Mouse (Mus musculus) C2C12 (cell line): ENCODE measurements around the gene Cd300e. TPM values are rescaled to one million over a fixed set of nuclear protein-coding genes. Genes with fewer than 3 reads are reported as not detected.

ENCODE experiments used
- H3K27me3 ChIP-seq: one replicate; pipeline ENCODE4 v1.6.1; 2011; ENCODE audit not compliant: control insufficient read depth, insufficient read depth, insufficient read length
- H3K36me3 ChIP-seq: one replicate; pipeline ENCODE4 v1.6.1; 2011; ENCODE audit not compliant: control insufficient read depth, insufficient read depth
- H3K4me3 ChIP-seq: one replicate; pipeline ENCODE4 v1.5.1; 2011; ENCODE audit warnings: mild to moderate bottlenecking, control low read depth; ENCODE audit not compliant: poor library complexity, insufficient read depth, severe bottlenecking
- H3K79me2 ChIP-seq: one replicate; pipeline ENCODE4 v1.6.1; 2011; ENCODE audit not compliant: control insufficient read depth, insufficient read depth
- H3K79me3 ChIP-seq: one replicate; pipeline ENCODE4 v1.6.1; 2011; ENCODE audit warnings: low read depth, control low read depth
- H3ac ChIP-seq: one replicate; pipeline ENCODE3; 2011; ENCODE audit warnings: low read depth; ENCODE audit not compliant: control insufficient read depth, insufficient read length
- CEBPB ChIP-seq: IDR thresholded peaks from one replicate; pipeline ENCODE4 v1.6.1; 2011; ENCODE audit warnings: low read depth, mild to moderate bottlenecking, control low read depth, moderate library complexity
- CTCF ChIP-seq: IDR thresholded peaks from one replicate; pipeline ENCODE4 v1.5.1; 2011; ENCODE audit not compliant: control insufficient read depth, insufficient read depth, insufficient read length
- FOSL1 ChIP-seq: IDR thresholded peaks from one replicate; pipeline ENCODE4 v1.8.0; 2011; ENCODE audit warnings: mild to moderate bottlenecking, low read length; ENCODE audit not compliant: poor library complexity, insufficient read depth, severe bottlenecking
- MAX ChIP-seq: IDR thresholded peaks from one replicate; pipeline ENCODE4 v1.6.1; 2011; ENCODE audit warnings: mild to moderate bottlenecking, control low read depth
- MYOD1 ChIP-seq: IDR thresholded peaks from one replicate; pipeline ENCODE4 v1.6.1; 2011; ENCODE audit warnings: low read depth; ENCODE audit not compliant: control insufficient read depth, insufficient read length
- MYOG ChIP-seq: IDR thresholded peaks from one replicate; pipeline ENCODE4 v1.6.1; 2011; ENCODE audit not compliant: control insufficient read depth, insufficient read length; ENCODE audit errors: extremely low read depth
- USF1 ChIP-seq: IDR thresholded peaks from one replicate; pipeline ENCODE4 v1.6.1; 2011; ENCODE audit warnings: low read depth, mild to moderate bottlenecking, control low read depth, moderate library complexity
- polyA plus RNA-seq: library from polyadenylated mRNA; unstranded; fragments of >200 nt; fragmentation: generic; extraction: Trizol; gene quantifications from one replicate; pipeline ENCODE4 v1.2.1, GENCODE M21; 2012; ENCODE audit warnings: missing spikeins

Gene Cd300e
- polyA plus RNA-seq, 1 experiment: not detected

DNA sequence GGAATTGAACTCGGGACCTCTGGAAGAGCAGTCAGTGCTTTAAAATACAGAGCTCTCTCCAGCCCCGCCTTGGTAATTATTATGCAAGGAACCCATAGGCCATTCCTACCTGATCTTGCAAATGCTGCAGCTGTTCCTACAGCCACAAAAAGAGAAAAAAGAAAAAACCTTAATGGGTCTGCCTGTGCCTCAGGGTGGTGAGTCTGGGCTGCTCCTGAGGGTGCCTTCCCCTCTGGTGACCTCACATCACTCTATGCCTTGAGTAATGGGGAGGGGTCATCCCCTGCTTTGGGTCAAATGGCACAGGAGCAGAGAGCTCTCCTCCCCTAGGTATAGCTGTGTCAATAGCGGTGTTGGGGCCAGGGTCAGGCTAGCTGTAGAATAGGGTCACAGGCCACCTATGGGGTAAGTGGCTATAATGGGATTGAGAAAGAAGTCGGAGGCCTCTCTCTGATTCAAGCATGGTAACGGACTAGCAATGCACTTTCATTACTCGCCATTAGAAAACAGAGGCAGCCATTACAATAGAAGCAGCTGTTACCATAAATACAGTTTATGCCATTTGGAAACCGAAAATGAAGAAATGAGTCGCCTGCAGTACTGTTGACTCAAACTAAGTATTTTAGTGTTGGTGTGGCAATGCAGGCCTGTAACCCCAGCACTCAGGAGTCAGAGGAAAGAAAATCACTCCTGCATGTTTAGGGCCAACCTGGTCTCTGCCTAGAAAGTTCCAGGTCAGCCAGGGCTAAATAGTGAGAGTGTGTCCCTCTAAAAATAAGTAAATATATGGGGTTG is 43.0 kb upstream of the Cd300e start:
- Histone ChIP-seq H3K27me3 (peaks cover 6% of the 10 kb centered on the region), H3K4me3 (no peak overlapping the region), H3ac (no peak overlapping the region), H3K79me2 (no peaks in the 10 kb centered on the region), H3K79me3 (no peaks in the 10 kb centered on the region), H3K36me3 (no peaks in the 10 kb centered on the region)
- TF ChIP-seq MYOG: no peak
- TF ChIP-seq CTCF: no peak
- no peak for TF ChIP-seq USF1
- TF ChIP-seq FOSL1: no peak
- no peak for TF ChIP-seq MAX
- no peak for TF ChIP-seq MYOD1
- no peak for TF ChIP-seq CEBPB

DNA sequence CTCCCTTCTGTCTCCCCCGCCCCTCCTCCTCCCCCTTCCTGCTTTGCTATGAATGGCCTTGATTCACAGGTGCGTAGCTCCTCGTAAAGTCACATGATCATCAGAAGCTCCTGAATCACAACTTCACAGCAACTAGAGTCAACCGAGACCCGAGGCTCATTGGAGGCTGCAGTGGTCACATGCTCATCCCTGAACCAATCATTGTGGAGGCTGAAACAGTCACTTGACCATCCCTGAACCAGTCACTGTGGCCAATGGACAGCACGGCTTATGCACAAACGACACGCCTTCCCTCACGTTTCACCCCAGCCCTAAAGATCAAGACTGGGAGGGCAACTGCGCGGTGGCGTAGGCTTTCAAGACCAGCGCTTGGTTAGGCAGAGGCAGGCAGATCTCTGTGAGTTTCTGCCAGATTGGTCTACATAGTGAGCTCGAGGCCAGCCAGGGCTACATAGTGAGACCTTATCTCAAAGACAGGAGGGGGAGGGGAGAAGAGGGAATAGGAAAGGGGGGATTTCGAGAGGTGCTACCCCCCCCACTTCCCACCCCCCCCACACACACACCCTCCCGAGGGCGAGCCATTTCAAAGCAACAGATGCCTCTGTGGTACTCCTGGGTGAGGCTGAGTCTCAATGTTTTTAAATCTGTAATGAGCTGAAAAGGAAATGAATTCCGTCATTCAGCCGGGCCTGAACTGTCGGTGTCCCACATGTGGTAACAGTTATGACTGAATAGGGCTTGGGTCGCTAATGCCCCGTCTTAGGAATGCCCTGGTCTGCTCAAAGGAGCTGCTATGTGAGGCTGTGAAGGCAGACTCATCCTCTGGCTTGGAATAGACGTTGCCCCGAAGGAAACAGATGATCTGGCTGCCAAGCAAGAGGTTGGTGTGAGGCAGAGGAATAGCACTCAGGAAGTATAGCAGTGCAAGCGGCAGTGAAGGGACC is 41.8 kb upstream of the Cd300e start:
- Histone ChIP-seq H3K4me3 (no peak overlapping the region), H3K79me2 (no peaks in the 10 kb centered on the region), H3ac (no peak overlapping the region), H3K36me3 (no peaks in the 10 kb centered on the region), H3K79me3 (no peaks in the 10 kb centered on the region), H3K27me3 (peaks cover 4% of the 10 kb centered on the region)
- TF ChIP-seq MAX (no peak), MYOD1 (no peak), USF1 (no peak), CEBPB (no peak), FOSL1 (no peak)

DNA sequence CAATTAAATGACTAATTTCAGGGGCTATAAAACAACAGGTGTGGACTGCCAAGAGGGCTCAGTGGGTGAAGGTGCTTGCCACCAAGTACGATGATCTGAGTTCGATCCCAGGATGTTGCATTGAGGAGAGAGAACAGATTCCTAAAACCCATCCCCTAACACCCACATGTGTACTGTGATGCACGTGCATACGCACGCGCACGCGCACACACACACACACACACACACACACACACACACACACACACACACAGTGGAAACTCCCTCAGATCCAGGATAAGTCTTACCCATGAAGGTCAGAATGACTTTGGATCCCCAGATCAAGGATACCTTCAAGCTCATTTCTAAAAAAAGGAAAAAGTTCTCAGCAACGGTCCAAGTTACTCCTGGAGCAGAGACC is 40.1 kb upstream of the Cd300e start:
- Histone ChIP-seq H3K27me3 (peaks cover 2% of the 10 kb centered on the region), H3K79me2 (no peaks in the 10 kb centered on the region), H3K4me3 (no peak overlapping the region), H3K36me3 (no peaks in the 10 kb centered on the region), H3K79me3 (no peaks in the 10 kb centered on the region), H3ac (no peak overlapping the region)
- TF ChIP-seq CEBPB: no peak
- TF ChIP-seq MYOD1: no peak
- TF ChIP-seq MYOG: no peak
- no peak for TF ChIP-seq CTCF
- TF ChIP-seq FOSL1: no peak
- no peak for TF ChIP-seq USF1
- no peak for TF ChIP-seq MAX

DNA sequence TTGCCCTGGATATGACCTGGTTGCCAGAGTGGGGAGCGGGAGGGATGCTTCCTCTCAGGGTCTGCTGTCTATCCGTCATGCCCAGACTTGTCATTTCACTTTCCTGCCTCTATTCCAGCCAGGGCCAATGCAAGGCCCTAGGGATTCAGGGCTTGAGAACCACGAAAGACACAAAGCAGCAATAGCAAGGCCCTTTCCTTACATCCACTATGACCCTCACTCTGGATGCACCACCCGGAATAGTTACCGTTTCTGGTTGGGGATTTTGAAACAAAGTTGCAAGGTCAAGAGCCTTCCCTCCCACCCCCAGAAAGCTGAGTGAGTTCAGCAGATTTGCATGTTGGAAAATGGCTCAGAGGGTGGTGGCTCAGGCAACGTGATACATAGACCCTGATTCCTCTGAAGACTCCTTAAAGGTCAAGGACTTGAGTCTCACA is 39.7 kb upstream of the Cd300e start:
- TF ChIP-seq MYOD1 (no peak), USF1 (no peak), FOSL1 (no peak), CEBPB (no peak), MYOG (no peak), MAX (no peak), CTCF (no peak)
- H3ac ChIP-seq: no peak overlapping the region
- H3K79me3 ChIP-seq: no peaks in the 10 kb centered on the region
- no peak overlapping the region for H3K4me3 ChIP-seq
- H3K27me3 ChIP-seq: no peaks in the 10 kb centered on the region
- no peaks in the 10 kb centered on the region for H3K36me3 ChIP-seq
- no peaks in the 10 kb centered on the region for H3K79me2 ChIP-seq

DNA sequence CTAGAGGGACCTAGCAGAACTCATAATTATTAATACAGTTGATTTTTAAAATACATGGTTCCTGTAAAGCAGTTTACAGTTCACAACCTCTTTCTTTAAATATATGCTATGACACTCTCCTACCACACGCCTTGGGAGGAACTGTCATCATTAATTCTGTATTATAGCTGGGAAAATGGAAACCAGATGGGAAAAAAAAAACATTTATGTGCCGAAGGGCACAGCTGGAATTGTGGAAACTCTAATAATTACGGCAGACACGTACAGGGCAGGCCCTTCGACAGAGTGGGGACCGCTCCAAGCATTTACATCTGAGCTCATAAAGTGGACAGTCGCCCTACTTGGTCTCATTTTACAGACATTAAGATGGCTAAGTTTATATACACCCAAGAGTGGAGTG is 38.8 kb upstream of the Cd300e start:
- TF ChIP-seq USF1 (no peak), CTCF (no peak), MYOD1 (no peak), MYOG (no peak), CEBPB (no peak), FOSL1 (no peak), MAX (no peak)
- H3K79me2 ChIP-seq: no peaks in the 10 kb centered on the region
- H3ac ChIP-seq: no peak overlapping the region
- H3K27me3 ChIP-seq: no peaks in the 10 kb centered on the region
- H3K36me3 ChIP-seq: no peaks in the 10 kb centered on the region
- no peaks in the 10 kb centered on the region for H3K79me3 ChIP-seq
- no peak overlapping the region for H3K4me3 ChIP-seq
